Mouse (Mus musculus) T-helper 17 cell (primary cell): Measurements from ENCODE around the gene Lce1a2.
"Not testable (repeated sequence)": the region's sequence is repeated elsewhere in the genome, so short reads cannot be mapped to it uniquely, and the experiment has no call there.

Experiments
- in situ Hi-C, 2 experiments: fragments of 300-600 bp; cut with MboI, MseI; formaldehyde crosslinking; loops; 1 replicate in 1 of 2; 2 replicates in 1 of 2; pipeline ENCODE4 v1.15.1; 2025; ENCODE audit warnings: high pct_unique_total_duplicates in 2 of 2

Gene Lce1a2

DNA sequence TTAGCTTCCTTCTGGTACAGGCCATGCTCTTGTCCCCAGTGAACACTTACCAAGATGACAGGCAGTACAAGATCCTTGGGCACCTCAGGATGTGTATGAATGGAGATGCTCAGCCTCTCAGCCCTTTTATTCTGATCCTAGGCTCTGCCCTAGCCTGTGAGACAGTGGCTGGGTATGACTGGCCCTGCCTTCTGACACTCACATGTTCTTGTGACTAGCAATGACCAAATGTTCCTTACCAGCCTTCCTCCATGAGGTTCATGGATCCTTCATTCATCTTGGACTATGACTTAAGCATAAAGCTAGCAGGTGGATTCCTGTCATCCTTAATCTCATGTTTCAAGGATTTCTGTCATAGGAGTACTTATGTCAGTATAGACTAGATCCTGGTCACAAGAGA, at the start of gene Lce1a2:
Gene Lce1a2, minus strand, starts transcription at position 101 of the 400 bp plus-strand sequence.
- in situ Hi-C loops = no loop called here

DNA sequence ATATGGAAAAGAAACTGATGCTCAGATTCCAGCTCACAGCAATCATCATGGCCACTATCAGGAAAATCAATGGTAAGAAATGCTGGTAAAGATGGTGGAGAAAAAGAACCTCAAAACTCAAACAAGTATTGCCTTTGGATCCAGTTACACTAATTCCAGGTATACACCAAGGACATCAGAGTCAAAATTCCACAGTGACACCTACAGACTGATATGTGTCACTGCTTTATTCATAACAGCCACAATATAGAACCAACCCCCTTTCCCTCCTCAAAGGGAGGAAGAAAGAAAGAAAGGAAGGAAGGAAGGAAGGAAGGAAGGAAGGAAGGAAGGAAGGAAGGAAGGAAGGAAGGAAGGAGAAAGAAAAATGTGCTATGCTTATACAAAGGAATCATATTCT, 45.0 kb upstream of the Lce1a2 start:
- in situ Hi-C loops = no loop called here

DNA sequence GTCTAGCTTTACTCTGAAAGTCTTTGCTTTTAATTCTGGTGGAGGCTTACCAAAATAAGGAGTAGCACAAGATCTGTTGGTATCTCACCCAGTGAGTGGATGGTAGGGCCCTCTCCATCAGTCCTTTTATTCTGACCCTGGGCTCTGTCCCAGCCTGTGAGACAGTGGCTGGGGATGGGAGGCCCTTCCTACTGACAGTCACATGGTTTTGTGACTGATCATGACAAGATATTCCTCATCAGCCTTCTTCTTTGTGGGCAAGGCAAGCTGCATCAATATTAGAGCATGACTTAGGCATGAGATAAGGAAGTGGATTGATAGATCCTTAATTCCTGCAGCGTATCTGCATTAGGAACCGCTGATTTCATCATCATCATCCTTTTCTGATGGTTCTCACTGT, 38.9 kb upstream of the Lce1a2 start, which contains the start of gene Lce1e:
Gene Lce1e, minus strand, starts transcription at position 101 of the 400 bp plus-strand sequence.
- in situ Hi-C loops = no loop called here

DNA sequence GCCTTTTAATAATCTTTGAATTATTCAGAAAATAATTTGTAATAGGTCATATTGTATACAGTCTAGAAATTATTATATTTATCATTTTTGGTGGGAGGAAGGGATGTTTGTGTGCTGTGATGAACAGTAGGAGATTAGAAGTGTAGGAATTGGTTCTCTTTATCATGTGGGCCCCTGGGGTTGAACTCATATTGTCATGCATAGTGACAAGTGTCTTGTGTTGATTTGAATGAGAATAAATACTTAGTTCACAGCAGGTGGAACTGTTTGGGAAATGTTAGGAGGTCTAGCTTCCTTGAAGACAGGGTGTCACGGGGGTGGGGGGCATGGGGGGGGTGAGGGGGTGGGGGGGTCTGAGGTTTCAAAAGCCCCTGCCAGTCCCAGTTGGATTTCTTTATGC, 24.5 kb upstream of the Lce1a2 start:
- in situ Hi-C loops = no loop called here

DNA sequence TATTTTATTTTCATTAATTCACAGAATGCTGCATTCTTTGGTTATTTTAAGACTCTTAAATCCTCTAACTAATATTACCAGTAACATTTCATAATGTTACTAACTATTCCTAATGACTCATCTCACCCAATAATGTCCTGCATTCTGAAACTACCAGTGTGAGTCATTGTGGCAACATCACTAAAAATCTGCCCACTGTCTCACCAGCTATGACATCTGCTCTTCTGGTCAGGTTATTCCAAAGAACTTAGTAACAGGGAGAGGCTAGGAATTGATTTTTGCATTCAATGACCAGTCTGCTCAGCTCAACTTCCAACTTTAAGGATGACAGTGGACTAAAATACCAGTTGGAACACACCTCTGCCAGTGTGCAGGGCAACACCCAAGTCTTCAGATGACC, 21.6 kb upstream of the Lce1a2 start:
- in situ Hi-C loops = no loop called here

DNA sequence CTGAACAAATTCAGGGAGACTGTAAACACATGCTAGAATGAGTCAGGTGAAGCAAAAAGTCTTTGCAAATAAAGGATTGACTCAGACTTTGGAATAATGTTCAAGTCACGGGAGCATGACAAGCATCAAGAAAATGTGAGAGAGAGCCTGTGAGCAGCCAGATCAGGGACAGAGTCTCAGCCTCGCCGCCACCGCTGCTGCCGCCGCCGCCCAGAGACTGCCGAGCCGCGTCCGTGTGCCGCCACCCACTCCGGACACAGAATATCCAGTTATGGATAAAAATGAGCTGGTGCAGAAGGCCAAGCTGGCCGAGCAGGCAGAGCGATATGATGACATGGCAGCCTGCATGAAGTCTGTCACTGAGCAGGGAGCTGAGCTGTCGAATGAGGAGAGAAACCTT, 19.0 kb upstream of the Lce1a2 start:
- in situ Hi-C loops = not testable (repeated sequence)

DNA sequence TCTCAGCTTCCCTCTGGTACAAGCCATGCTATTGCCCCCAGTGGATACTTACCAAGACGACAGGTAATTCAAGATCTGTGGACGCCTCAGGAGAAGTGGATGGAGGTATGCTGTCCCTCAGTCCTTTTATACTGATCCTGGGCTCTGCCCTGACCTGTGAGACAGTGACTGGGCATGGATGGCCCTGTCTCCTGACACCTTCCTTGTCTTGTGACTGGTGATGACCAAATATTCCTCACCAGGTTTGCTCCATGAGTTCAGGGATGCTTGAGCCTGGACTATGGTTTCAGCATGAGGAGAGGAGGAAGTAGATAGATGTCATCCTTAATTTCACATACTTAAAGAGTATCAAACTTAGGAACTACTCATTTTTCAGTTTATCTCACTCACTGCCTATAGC, 17.0 kb upstream of the Lce1a2 start, which contains the start of gene Lce1d:
Gene Lce1d, minus strand, starts transcription at position 101 of the 400 bp plus-strand sequence.
- in situ Hi-C loops = no loop called here

DNA sequence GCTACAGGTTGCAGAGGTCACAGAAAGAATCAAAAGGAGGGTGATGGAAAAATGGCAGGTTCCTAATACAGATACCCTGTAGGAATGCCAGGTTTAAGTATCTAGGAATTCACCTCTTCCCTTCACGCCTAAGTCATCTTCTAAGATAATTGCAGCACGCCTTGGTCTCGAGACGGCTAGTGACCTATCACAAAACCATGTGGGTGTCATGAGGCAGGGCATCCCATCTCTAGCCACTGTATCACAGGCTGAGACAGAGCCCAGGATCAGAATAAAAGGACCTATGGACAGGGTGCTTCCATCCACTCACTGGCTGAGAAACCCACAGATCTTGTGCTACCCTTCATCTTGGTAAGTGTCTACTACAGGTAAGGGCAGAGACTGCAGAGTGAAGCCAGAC, 8.8 kb upstream of the Lce1a2 start, which contains the start of gene Lce1c:
Gene Lce1c, plus strand, starts transcription at position 301 of the 400 bp plus-strand sequence.
- in situ Hi-C loops = no loop called here

DNA sequence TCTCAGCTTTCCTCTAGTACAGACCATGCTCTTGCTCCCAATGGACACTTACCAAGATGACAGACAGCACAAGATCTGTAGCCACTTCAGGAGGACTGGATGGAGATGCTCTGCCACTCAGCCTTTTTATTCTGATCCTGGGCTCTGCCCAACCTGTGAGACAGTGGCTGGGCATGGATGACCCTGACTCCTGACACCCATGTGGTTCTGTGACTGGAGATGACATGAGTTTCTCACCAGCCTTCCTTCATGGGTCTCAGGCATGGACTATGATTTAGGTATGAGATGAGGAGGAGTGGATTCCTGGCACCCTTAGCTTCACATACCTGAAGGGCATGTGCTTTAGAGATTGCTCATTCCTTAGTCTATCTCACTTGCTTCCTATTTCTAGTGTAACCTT, 13.3 kb downstream of the Lce1a2 start, which contains the start of gene Lce1b:
Gene Lce1b, minus strand, starts transcription at position 101 of the 400 bp plus-strand sequence.
- in situ Hi-C loops = no loop called here

DNA sequence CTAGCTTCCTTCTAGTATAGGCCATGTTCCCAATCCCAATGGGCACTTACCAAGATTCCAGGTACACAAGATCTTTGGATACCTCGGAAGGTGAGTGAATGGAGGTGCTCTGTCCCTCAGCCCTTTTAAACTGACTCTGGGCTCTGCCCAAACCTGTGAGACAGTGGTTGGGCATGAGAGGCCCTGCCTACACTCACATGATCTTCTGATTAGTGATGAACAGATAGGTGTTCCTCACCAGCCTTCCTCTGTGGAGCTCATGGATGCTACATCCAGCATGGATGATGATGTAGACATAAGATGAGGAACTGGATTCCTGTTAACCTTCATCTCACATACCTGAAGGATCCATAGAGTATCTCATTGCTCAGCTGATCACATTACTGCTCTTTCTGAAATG, 21.9 kb downstream of the Lce1a2 start, which contains the start of gene Lce1a1:
Gene Lce1a1, minus strand, starts transcription at position 101 of the 400 bp plus-strand sequence.
- in situ Hi-C loops = no loop called here

DNA sequence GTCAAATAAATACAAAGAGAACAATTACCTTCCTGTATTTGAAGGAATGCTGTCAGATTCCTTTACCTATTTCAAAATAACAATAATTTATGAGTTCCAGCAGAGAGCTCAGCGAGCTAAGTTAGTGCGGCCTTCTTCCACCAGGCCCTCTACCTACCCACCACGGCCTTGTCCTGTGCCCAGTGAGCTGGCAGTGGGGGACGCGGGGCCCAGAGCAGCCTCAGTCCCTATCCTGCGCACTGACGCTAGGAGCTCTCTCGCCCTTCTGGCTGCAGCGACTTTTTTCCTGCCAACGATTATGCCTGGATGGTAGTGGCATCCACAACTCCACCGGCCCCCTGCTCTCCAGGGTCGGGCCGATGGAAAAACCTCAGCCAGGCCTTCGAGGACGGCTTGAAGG, 30.3 kb downstream of the Lce1a2 start:
- in situ Hi-C loops = no loop called here

DNA sequence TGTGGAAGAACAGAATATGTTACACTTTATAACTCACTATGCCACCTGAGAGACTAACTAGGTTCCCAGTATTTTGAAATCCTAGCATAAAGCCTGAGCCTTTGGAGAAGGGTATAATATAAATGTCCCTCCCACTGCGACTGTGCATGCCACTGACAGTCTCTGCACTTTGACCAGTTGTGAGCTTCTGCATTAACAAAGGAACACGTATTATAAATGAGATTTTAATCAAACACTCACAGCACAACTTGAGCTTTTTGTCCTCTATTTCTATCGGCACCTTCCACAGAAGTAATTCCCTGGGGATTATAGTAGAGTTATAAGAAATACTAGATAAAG, 31.5 kb downstream of the Lce1a2 start:
- in situ Hi-C loops = no loop called here

DNA sequence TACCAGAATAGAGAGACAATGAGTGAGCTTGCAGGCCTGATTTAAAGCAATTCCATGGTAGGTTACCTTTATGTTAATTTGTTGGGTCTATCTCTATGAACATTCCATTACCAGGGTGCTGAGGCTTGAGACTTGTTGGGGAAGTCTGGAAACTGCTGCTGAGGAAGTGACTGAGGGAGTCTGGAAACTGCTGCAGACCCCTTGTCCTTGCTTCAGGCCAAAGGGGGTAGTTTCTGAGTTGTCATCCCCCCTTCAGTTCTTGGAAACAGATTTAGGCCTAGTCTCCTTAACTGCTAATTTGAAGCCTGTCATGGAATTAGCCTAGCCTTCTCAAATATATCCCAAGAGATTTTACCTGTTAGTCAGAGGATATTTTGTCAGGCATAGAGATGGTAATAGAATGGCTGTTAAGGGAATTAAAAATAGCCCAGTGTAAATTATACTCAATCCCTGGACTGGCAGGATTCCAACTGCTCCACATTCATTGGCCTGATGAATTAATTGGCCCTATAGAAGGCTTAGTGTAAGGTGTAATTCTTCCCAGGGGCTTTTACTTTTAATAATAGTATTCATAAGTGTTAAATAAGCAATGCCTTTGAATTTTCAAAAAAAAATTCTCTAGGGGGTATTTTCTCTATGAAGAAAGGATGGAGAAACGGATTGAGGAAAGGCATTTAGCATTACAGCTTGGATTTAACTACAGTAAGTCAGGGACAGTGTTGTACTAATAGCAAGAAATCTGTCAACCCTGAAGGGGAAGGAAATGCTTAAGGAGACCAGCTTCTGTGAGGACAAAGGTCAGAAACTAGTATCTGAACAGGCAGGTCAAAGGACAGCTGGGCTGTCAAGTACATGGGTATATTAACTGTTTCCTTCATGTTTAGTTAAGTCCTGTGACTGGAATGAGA, 32.1 kb downstream of the Lce1a2 start:
- in situ Hi-C loops = no loop called here

DNA sequence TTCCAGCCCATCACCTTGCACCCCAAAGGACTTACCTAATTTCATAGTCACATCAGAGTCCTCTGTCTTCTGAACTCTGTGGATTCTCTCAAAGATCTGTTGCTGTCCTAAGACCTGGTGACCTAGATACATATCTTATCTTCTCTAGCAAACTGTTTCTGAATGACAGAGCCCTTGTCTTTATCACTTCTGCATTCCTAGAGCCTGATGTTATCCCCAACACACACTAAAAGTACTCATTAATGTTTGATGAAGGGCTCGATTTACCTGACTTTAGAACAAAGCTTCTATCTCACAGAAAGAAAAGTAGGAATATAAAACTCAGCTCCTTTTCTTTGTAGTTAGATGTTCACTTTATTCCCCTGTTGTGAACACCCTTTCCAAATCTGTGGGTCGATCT, 48.6 kb downstream of the Lce1a2 start, which contains the start of gene Lce6a:
Gene Lce6a, minus strand, starts transcription at position 101 of the 400 bp plus-strand sequence.
- in situ Hi-C loops = loop anchor here in 1 of 2 experiments (25.0 kb wide), 1 partner anchor 959 kb away; no protein-coding TSS in a partner anchor
